ENCODE assay signal across 8 mouse cellular contexts in genomic region chr3:101280348-101281311, GRCm38 (mm10). TPM values are rescaled to one million over a fixed set of nuclear protein-coding genes. Genes with fewer than 3 reads are reported as not detected.
DNase-seq lines count a peak whose midpoint lies in the region; ATAC-seq lines count a peak whose summit lies in the region.

No protein-coding gene starts in this region.

- no peaks in the 10 kb centered on the region for H3K9me3 ChIP-seq in neural tube, embryonic 14.5 days (ENCODE audit: control insufficient read depth, low read length)
- H3K9me3 ChIP-seq in neural tube, embryonic 15.5 days (replicated peaks) = no peaks in the 10 kb centered on the region
- H3K9me3 ChIP-seq in intestine, embryonic 15.5 days = no peaks in the 10 kb centered on the region

- no peaks in the 10 kb centered on the region for H3K4me1 ChIP-seq in neural tube, embryonic 14.5 days (ENCODE audit: control insufficient read depth, insufficient read depth, low read length)
- peaks cover 13% of the 10 kb centered on the region; the same call in 1 of the 2 replicates for H3K4me1 ChIP-seq in neural tube, embryonic 15.5 days
- H3K4me1 ChIP-seq in intestine, embryonic 15.5 days (replicated peaks) = peaks cover 8% of the 10 kb centered on the region

- no peak for ATAC-seq in neural tube, embryonic 14.5 days (ENCODE audit: low read depth)
- ATAC-seq in neural tube, embryonic 15.5 days (ENCODE audit: low FRiP score) = no peak
- ATAC-seq in intestine, embryonic 15.5 days = peak; percentile 63

- no peak overlapping the region for H3K9ac ChIP-seq in neural tube, embryonic 14.5 days (replicated peaks; ENCODE audit: low read depth, low read length)
- H3K9ac ChIP-seq in neural tube, embryonic 15.5 days (replicated peaks) = no peak overlapping the region
- no peak overlapping the region for H3K9ac ChIP-seq in intestine, embryonic 15.5 days

- peak; percentile 70 to 73 for DNase-seq in gastrocnemius, postnatal 36 days
- DNase-seq in lung, postnatal 4 days = peak; percentile 78 to 91
- DNase-seq in urinary bladder, postnatal 25 days (ENCODE audit: low spot score) = peak; percentile 28
- no peak for DNase-seq in layer of hippocampus, postnatal 25 days (ENCODE audit: extremely low spot score in 1 of 2, low spot score in 1 of 2)
- DNase-seq in embryo, embryonic 10.5 days (ENCODE audit: low spot score) = no peak

- H3K36me3 ChIP-seq in neural tube, embryonic 14.5 days (ENCODE audit: control insufficient read depth, insufficient read depth, low read length) = no peaks in the 10 kb centered on the region
- H3K36me3 ChIP-seq in neural tube, embryonic 15.5 days = no peaks in the 10 kb centered on the region
- no peaks in the 10 kb centered on the region for H3K36me3 ChIP-seq in intestine, embryonic 15.5 days

- no peak overlapping the region for H3K4me3 ChIP-seq in neural tube, embryonic 14.5 days (ENCODE audit: low read depth, low read length)
- no peak overlapping the region for H3K4me3 ChIP-seq in neural tube, embryonic 15.5 days (replicated peaks)
- no peak overlapping the region for H3K4me3 ChIP-seq in intestine, embryonic 15.5 days (replicated peaks)

- H3K4me2 ChIP-seq in neural tube, embryonic 14.5 days (ENCODE audit: low read depth, low read length) = no peak overlapping the region
- no peak overlapping the region for H3K4me2 ChIP-seq in neural tube, embryonic 15.5 days
- no peak overlapping the region for H3K4me2 ChIP-seq in intestine, embryonic 15.5 days (replicated peaks)

- 56% methylated on average over 15 of the region's 15 CpGs for WGBS in neural tube, embryonic 14.5 days
- WGBS in neural tube, embryonic 15.5 days = 58% methylated on average over 15 of the region's 15 CpGs
- WGBS in intestine, embryonic 15.5 days = 37% methylated on average over 15 of the region's 15 CpGs

- no peaks in the 10 kb centered on the region for H3K27me3 ChIP-seq in neural tube, embryonic 14.5 days (ENCODE audit: control insufficient read depth, insufficient read depth, low read length)
- H3K27me3 ChIP-seq in neural tube, embryonic 15.5 days (replicated peaks) = no peaks in the 10 kb centered on the region
- no peaks in the 10 kb centered on the region for H3K27me3 ChIP-seq in intestine, embryonic 15.5 days (replicated peaks)

- intact Hi-C loops in gastrocnemius, postnatal 36 days (cut with DNase I) = no loop called here

- H3K27ac ChIP-seq in neural tube, embryonic 14.5 days (ENCODE audit: low read depth, low read length) = peak overlapping the region; percentile 16; the same call in 1 of the 2 replicates
- no peak overlapping the region; the same call in 1 of the 2 replicates for H3K27ac ChIP-seq in neural tube, embryonic 15.5 days (replicated peaks)
- 0 out of 2 replicates have a peak overlapping the region, but pooled peaks have one; percentile 27 for H3K27ac ChIP-seq in intestine, embryonic 15.5 days

RNA-seq across cellular contexts. Expression of gene Cd2, which starts 7.1 kb away (rescaled TPM):
- polyA plus RNA-seq in neural tube, embryonic 14.5 days (2014; fragmentation: Nextera tagmentation; extraction: Ambion mirVana) = 0.17 TPM in 1 of 2 replicates, not detected in the other
- 2.9 TPM in 1 of 2 replicates, not detected in the other for polyA plus RNA-seq in neural tube, embryonic 15.5 days (2015; fragmentation: Nextera tagmentation; extraction: Ambion mirVana)
- total RNA-seq in gastrocnemius, postnatal 36 days (2021) = under 1 TPM; 0.38 to 0.39 TPM
- polyA plus RNA-seq in intestine, embryonic 15.5 days (2015; fragmentation: Nextera tagmentation; extraction: Ambion mirVana) = 0.20 and 0.34 TPM in 2 replicates
- total RNA-seq in layer of hippocampus, postnatal 25 days (2021) = not detected

Comparison
In these comparisons a context has a peak if more than half of its experiments do, and no peak if none do; other contexts are left out.
1. DNase-seq: peak in gastrocnemius, postnatal 36 days (2 of 2), lung, postnatal 4 days (2 of 2) and urinary bladder, postnatal 25 days (single experiment); none in layer of hippocampus, postnatal 25 days (0 of 2) and embryo, embryonic 10.5 days (single experiment).